Mouse (Mus musculus): ENCODE measurements around the gene Ctsz.
A peak's percentile ranks its signal among the peaks of the same experiment; 100 is the strongest.

The Ctsz gene

DNA sequence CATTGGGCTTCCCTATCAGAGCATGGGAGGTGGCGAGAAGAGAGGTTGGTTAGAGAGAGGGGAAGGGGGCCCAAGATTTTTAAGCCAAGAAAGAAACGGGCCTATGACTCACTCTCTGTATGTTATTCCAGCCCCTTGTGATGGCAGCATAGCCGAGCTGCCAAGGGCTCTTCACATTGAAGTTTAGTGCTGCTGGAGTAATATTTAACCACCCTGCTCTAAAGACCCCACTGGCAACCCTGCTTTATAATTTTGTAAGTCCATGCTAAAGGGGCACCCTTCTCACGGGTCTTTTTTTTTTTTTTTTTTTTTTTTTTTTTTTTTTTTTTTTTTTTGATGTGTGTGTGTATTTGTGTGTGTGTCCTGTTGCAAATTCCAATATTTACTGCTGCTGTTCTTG lies 3.1 kb upstream of the Ctsz start:
- no peak for DNase-seq (ENCODE audit: low spot score)

DNA sequence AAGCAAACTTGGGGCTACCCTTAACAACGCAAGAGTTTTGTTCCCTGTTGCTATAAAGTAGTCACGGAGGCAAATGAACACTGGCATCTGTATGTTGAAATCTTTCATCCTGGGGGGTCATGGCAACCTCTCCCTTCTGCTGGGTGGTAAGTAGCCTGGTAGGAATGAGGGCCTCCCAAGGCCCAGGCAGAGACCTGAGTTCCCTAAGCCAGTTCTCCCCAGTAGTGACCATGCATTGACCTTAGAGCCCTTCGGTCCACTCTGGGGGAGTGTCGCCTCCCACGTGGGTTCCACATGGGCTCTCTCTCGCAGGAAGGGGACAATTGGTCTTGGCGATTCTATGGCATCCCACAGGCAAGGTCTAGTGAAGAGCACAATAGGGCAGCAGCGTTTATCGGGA lies 1.1 kb upstream of the Ctsz start:
- no peak for DNase-seq (ENCODE audit: low spot score)

DNA sequence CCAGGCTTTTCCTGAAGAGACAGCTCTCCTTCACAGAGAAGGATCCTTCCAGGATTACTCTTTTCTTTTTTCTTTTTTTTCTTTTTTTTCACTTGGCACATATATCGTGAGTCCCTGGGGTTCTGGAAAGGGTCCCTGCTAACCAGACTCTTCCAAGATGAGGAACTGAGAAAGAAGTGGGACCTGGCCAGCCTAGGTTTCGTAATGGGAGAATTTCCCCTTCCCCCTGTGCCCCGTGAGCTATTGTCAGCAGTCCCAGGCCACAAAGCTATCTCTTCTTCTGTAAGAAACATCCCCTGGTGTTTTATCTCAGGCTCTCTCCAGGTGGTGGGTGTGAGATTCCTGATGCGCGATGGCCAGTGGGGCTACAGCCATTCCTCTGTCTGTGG lies 605 bp upstream of the Ctsz start:
- DNase-seq (ENCODE audit: low spot score): no peak

DNA sequence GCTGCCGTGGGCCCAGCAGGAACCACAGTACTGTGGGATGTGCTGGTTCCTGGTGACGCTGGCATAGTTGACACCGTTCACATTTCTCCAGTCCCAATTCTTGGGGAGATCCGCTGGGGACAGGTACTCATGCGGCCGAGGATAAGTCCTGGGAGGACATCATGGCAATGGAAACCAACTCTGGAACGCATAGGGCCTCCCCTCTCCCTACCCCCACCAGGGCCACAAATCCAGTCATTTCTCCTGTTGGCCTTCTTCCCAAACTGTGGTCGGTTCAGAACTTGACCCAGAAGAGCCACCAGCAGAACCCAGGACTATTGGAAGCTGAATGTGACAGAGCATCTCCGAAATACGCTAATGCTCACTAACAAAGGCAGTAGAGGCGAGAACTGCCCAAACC lies 658 bp downstream of the Ctsz start:
- DNase-seq (ENCODE audit: low spot score): no peak

DNA sequence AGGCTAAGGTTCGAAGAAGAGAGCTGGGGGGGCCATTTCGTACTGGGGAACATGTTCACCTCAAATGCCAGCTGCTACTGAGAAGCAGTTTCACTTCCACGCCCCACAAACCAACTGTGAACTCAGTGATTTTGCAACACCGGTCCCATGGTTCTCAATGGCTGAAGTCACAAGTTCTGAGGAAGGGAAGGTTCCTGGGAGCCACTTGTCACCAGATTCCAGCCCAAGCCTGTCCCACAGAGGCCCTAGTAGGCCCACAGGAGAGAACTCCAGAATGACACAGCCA lies 1.2 kb downstream of the Ctsz start:
- DNase-seq (ENCODE audit: low spot score): no peak

DNA sequence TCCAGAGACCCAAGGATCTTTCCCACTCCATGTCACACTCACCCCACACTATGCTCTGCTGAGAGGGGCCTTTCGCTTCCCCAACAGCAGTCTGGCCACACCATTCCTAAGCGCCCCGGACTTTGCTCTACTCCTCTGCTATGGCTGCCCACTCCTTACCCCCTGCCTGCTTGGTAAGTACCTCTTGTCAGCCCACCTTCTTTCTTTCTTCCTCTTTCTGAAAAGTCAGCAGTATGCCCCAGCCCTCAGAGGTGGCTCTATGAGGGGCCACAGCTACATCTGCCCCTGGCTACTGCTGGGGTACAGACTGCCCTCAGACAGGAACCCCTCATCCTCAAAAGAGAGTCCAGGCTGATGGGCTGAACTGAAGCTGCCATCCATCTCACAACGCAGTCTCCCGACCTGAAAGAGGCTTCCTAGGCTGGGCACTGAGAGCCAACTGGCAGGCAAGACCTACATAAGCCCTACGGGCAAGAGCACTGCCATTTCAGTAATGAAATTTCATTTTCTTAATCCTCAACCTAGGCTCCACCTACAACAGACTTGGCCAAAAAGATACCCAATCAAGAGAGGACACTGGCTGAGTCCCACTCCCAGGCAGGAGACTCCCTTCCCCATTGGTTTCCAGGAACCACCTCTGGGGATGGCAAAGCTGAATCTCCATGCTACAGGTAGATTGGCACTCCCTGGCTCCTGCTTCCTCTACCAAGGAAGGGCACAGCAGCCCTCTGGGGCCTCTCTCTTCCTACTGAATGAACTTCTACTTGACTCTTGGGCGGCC lies 1.7 kb downstream of the Ctsz start:
- no peak for DNase-seq (ENCODE audit: low spot score)

DNA sequence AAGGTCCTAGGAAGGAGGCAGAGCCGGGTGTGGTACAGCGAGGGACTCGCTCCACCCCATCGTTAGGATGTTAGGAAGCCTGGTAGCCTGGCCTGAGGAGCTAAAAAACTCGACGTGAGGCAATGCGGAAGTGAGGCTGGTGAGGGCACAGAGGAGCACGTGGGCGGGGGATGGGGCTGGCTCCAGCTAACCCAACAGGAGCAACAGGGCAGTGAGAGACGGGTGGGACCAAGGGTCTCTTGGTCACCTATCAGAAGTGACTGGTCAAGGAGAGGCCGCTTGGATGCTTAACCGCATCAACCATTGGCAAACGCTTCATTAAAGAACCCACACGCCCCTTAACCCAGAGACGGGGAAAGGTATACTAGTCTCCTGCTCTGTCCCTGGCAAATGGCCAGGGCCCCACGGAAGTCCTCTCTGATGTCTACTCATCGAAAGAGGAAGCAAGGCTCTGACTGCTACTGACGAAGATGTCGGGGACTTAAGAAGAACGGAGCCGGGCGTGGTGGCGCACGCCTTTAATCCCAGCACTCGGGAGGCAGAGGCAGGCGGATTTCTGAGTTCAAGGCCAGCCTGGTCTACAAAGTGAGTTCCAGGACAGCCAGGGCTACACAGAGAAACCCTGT lies 2.6 kb downstream of the Ctsz start:
- DNase-seq (ENCODE audit: low spot score): no peak

DNA sequence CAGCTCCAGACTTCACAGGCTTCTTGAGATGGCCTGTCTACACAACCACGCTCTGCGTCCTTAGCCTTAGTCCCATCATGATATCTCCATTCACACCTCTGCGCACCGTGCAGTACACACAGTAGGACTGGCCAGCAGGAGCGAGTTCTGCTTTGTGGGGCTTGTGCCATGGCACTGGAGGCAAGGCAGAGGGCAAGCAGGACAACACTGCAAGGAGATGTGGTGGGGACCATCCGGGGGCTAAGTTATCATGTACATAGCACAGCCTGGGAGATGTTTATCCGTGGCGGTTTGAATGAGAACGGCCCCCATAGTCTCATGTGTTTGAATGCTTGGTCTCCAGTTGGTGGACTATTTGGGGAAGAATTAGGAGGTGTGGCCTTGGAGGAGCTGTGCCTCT lies 3.9 kb downstream of the Ctsz start:
- DNase-seq (ENCODE audit: low spot score): no peak

DNA sequence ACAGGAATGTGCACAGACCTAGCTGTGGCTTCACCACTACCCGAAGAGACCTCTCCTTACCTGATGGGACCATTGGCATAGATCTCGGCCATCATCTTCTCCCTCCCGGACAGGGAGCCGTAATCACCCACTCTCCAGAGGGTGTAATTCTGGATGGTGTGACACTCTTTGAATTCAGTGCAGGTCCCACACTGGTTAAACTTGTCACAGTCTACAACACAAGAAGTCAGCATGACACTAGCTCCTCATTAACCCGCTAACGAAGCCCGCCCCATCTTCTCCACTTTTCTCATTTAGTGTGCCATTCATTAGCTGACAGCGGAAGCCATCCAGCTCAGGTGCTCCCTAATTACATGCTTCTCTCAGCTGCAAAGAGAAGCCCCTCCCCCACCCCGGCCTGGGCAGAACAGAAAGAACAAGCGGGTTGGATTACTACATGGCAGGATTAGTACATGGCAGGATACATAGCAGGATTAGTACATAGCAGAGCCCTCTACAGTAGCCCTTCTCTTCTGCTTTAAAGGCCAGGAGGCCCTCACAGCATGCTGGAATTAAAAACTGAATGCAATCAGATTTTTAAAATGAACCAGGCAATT lies 9.7 kb downstream of the Ctsz start:
- no peak for DNase-seq (ENCODE audit: low spot score)

DNA sequence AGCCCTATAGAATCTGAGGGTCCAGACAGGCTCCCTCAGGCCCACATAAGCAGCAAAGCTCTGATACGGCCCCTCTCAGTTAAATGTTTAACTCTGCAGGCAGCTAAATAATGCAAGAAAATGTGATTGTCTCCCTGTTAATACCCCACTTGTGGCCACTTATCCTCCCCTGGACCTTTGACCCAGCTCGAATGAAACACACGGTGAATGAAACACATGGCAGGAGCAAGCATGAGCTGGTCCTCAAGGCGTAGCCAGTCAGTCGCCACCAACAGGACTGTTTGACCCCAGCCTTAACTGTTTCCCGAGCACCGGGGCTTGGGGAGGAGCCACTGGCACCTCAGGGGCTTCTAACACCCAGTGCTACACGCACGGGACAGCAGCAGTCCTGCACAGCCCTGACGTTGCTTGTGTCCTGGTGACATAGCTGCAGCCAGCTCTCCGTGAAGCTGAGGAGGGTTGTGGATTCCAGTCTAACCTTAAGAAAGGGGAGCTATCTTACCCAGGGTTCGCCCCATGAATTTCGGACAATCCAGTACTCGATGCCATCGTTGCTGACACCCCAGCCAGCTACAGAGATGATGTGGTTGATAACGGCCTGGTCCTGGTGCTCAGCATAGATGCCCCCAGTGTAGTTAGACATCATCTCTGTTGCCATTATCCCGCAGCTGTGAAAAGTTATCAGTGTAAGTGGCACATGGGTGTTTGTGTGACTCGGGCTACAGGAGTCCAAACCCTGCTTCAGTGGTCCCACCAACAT lies 10.6 kb downstream of the Ctsz start:
- peak; percentile 76 for DNase-seq (ENCODE audit: low spot score)

DNA sequence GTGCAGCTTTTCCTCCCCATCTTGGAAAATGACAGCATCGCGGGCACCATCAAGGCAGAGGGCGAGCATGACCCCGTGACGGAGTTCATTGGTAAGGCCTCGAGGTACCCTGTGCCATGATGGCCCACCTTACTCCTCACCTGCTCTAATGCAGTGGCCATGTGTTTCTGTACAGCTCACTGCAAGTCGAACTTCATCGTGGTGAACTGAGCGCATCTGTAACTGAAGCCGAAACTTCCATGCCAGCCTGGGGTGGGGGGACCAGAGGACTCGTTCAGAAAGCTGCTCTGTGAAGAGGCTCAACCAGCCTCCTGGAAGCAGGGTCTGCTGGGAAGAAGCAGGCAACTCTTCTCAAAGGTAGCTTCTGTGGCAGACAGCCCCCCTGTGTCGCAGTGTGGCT lies 12.0 kb downstream of the Ctsz start:
- DNase-seq (ENCODE audit: low spot score): no peak

DNA sequence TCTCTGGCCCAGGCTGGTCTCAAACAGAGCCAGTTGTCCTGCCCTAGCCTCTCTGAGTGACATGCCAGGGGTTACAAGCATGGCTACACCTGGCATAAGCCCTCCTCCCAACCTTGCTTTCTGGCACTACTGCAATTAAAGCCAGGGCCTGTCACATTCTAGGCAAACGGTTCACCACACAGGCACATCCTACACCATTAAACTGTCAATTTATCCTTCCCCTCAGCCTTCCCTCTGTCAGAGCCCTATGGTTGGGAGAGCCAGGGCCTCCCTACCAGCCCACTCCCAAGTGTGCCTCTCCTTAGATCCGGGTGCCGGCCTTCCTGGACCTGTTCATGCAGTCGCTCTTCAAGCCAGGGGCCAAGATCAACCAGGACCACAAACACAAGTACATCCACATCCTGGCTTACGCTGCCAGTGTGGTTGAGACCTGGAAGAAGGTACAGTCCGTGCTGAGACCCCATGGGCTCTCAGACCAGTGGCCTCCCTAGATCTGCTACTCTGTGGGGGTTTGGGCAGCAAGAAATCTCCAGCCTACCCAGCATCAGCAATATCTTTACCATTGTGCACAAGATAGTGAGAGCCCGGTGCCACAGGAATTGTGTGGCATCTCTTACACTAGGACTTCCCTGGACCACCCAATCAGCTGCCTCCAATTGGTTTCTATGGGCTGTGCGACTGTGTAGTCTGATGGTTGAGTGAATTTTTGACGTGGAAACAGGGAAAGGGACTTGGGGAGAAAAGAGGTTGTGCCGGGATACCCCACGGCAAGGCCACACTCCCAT lies 14.3 kb downstream of the Ctsz start:
- DNase-seq (ENCODE audit: low spot score): no peak

DNA sequence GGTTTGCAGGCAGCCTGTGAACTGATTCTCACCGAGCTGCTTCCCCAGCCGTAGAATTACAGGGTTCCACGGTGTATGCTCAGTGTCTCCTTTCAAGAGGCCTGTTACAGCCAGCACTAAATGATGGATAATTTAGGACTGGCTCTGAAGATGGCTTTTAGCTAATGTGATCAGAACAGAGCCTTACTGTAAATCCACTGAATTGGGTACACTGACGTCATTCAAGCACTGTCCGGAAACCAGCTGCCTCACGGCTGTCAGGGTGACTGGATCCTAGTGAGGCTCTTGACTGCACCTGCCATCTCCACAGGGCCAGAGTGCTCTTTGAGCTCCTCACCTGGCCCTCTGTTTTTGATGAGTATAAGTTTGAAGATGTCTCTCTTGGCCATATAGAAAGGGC lies 17.7 kb downstream of the Ctsz start:
- DNase-seq (ENCODE audit: low spot score): no peak

DNA sequence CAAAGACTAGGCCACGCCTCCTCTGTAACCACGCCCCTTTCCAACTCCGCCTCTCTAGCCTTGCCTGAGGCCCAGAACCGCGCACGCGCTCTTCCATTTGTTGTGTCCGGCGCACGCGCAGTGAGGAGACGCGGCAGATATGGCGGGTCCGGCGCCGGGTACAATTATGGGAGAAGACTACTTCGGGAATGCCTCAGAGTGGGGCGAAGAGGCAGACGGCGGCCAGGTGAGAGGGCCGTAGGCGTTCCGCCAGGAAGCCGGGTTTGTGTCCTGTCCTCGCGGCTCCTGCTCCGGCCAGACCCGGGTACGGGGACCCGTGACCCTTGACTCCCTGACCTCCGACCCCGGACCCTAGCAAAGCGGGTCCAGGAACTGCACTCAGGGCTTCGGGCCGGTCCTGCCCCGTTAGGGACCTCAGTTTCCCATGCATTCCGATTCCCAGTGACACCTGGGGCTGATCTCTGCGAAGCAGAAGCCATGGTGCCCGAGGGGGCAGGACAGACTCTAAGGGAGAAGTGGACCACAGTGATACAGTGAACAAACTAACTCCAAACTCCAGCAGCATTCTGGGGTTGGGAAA lies 23.0 kb downstream of the Ctsz start, which contains the start of gene Nelfcd:
TSS of gene Nelfcd (plus strand) at position 74 of the 580 bp plus-strand sequence.
- peak; percentile 96 for DNase-seq (ENCODE audit: low spot score)

DNA sequence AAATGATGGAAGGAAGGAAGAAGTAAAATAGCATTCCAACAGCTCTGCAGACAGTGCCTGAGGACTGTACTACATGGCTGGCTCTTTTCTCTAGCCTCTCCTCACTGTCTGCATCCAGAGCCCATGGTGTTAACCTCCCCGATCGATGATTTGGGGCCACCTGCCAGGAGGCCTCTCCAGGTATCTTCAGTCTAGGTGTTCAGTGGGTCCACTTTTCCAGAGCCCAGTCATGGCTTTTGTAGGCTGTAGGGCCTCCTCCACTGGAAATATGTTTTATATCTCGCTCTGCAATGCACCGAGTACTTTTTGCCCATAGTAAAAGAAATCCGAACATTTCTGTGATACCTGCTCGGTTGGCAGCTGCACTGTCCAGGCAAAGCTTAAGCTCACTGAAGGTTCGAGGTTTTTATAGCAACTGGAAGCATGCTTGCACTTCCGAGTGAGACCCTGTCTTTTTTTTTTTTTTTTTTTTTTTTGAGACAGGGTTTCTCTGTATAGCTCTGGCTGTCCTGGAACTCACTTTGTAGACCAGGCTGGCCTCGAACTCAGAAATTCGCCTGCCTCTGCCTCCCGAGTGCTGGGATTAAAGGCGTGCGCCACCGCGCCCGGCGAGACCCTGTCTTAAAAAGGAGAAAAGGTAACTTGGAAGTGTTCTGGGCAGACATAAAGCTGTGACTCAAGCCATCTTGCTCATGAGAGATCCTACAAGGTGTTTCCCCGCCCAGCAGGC lies 23.7 kb downstream of the Ctsz start:
- no peak for DNase-seq (ENCODE audit: low spot score)

DNA sequence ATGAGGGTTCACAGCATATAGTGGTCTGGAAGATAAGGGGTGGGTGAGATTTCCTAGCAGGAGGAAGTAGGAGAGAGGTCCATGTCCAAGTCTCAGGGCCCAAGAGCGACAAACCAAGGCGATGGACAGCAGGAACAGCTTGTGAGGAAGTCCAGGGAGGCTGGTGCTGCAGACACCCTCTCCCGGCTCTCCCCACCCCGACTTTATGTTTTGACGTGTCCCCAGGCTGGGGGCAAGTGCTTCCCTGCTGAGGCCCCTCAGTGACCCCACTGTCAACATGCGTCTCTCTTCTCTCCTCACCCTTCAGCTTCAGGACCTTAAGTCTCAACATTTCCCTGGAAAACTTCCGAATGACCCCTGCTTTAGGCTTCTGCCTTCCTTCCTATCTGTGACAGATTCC lies 25.7 kb downstream of the Ctsz start:
- DNase-seq (ENCODE audit: low spot score): no peak

DNA sequence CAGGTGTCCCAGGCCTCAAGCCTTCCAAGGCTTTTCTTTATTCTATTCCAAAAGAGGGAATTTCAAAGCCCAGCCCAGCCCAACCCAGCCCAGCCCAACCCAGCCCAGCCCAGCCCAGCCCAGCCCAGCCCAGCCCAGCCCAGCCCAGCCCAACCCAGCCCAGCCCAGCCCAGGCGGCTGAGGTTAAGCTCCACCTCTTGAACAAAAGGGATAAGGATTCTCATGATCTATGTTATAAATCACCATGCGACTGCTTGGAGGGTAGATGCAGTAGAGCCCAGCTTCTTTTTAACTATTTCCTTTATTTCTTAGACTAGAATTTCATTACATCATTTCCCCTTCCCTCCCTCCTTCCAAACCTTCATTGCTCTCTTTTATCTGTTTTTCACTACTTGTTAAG lies 28.6 kb downstream of the Ctsz start:
- DNase-seq (ENCODE audit: low spot score): no peak

DNA sequence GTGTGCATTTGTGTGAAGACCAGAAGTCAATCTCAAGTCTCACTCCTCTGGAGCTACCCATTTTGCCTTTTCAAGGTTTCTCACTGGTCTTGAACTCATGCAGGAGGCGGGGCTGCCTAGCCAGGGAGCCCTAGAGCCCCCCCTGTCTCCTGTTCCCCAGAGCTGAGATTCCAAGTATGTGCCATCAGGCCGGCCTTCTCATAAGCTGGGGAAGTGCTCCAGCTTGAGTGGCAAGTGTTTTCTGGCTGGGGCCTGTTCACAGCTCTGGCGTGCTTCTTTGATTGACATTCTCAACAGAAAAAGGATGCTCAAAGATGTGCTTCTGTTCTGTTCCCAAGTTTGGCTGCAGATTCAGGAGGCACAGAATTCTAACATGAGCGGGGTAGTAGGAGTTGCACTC lies 38.4 kb downstream of the Ctsz start:
- DNase-seq (ENCODE audit: low spot score): no peak

DNA sequence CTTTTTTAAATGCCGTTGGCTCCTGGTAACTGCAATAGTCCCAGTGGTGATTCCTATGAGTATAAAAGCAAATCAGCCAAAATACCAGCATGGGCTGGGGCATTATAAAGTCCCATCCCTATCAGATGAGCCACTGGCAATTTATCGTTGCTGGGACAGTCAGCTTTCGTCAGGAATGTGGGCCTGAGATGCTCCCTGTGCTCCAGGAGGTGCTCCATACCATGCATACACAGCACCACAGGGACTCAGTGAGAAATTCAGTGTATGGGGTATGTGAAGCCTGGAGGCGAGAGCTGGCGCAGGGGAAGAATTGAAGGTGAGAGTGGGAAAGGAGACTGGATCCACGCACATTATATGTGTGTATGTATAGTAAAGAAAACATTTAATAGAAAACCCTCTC lies 41.0 kb downstream of the Ctsz start:
- DNase-seq (ENCODE audit: low spot score): no peak

DNA sequence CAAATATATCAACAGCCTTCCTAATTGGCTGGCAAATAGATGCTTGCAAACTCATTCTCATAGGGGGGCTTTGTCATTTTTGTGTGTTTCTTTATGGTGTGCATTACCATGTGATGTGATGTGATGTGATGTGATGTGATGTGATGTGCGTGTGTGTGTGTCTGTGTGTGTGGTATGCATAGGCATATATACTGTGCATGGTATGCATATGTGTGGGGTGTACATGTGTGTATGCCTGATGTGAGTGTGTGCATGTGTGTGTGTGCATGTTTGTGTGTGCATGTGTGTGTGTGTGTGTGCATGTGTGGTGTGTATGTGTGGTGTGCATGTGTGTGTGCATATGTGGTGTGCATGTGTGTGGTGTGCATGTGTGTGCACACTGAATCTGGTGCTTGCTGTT lies 41.8 kb downstream of the Ctsz start:
- no peak for DNase-seq (ENCODE audit: low spot score)

DNA sequence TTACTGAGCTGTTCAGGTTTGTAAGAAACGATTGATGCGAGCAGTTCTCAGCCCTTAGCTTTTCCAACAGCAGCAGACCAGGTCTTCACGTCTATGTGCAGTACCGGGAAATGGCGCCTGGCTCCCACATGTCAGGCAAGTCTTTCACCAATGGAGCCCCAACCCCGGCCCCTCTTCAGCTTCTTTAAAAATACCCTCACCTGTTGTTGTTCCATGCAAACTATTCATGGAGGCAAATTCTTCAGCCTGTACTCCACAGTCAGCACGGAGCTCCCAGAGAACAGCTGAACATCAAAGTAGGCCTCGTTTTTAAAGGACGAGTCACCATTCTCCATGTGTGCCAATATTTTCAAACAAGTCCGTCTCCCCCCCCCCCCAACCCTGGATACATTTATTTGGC lies 42.2 kb downstream of the Ctsz start:
- no peak for DNase-seq (ENCODE audit: low spot score)

Data from yolk sac, embryonic 10.5 days (tissue).